23 mouse cellular contexts compared by ENCODE assay signal in genomic region chr4:9750404-9750803, GRCm38 (mm10).
DNase-seq lines count a peak whose midpoint lies in the region; TF ChIP-seq lines count a peak whose summit lies in the region.
"Had no signal": no experiment of that assay in that cellular context is flagged by ENCODE, and none has a peak within 500 bp of the region (broad histone marks: within the 10 kb centered on the region; RNA-seq: fewer than 3 reads in every experiment).

No protein-coding gene starts in this region.

- H3K27ac ChIP-seq in MEL (ENCODE audit: control insufficient read depth, low read depth, low read length): peak overlapping the region; percentile 46; the same call in 1 of the 2 replicates

- H3K4me3 ChIP-seq in MEL (ENCODE audit: control insufficient read depth in 1 of 2, insufficient read depth in 1 of 2, low read depth in 2 of 2, low read length in 2 of 2): no peak overlapping the region

- no peak for TF ChIP-seq POLR2A in MEL (IDR thresholded peaks at IDR 0.05; ENCODE audit: control insufficient read depth in 1 of 2, insufficient read depth in 1 of 2, low read depth in 1 of 2, low read length in 2 of 2, poor library complexity in 1 of 2)

- no peaks in the 10 kb centered on the region for H3K9me3 ChIP-seq in MEL (replicated peaks; ENCODE audit: insufficient read depth, low read length)
- H3K9me3 ChIP-seq: G1E had no signal

- H3K27me3 ChIP-seq in MEL (ENCODE audit: control insufficient read depth in 1 of 2, insufficient read depth in 2 of 2, low read length in 2 of 2): no peaks in the 10 kb centered on the region
- H3K27me3 ChIP-seq: CH12.LX had no signal

- H3K9ac ChIP-seq in MEL (ENCODE audit: control insufficient read depth, low read depth, low read length, poor library complexity, severe bottlenecking): no peak overlapping the region

- H3K79me2 ChIP-seq in MEL (ENCODE audit: control insufficient read depth, insufficient read depth, low read length, poor library complexity): no peaks in the 10 kb centered on the region

- TF ChIP-seq RAD21 in MEL (IDR thresholded peaks at IDR 0.05; ENCODE audit: low read depth, low read length): no peak

- TF ChIP-seq EP300 in MEL (IDR thresholded peaks at IDR 0.05; ENCODE audit: low read depth in 1 of 2, low read length in 2 of 2): no peak

- peak; percentile 84 for DNase-seq in ES-CJ7 (ENCODE audit: low read depth, low spot score)
- no peak for DNase-seq in MEL (ENCODE audit: low read depth, low spot score)
- DNase-seq in R1 (ENCODE audit: low read depth, low spot score): peak; percentile 72
- DNase-seq in ZHBTc4 (ENCODE audit: low read depth, low spot score): peak; percentile 55
- no peak for DNase-seq in left cerebral cortex, postnatal 10 days (ENCODE audit: extremely low spot score in 1 of 2, low spot score in 2 of 2)
- DNase-seq in lung, postnatal 25 days (ENCODE audit: low spot score): no peak
- DNase-seq in spleen, postnatal 36 days (ENCODE audit: low spot score in 2 of 2): no peak
- no peak for DNase-seq in heart, postnatal 4 days
- DNase-seq: adrenal gland, adult 2 months; adrenal gland, adult 8-10 months; adrenal gland, postnatal 10 days; adrenal gland, postnatal 14 days; adrenal gland, postnatal 25 days; adrenal gland, postnatal 36 days; B cell, adult 2 months; cerebellum, adult 11 months; cerebellum, adult 11-12 months; cerebellum, adult 18-20 months; cerebellum, adult 2 months; cerebellum, adult 8-10 months; cerebellum, adult 9-10 months had no signal

- peaks cover 27 to 29% of the 10 kb centered on the region in 2 experiments for H3K4me1 ChIP-seq in MEL (ENCODE audit: control insufficient read depth in 1 of 2, insufficient read depth in 2 of 2, low read length in 2 of 2)

- no peak for TF ChIP-seq CTCF in MEL (IDR thresholded peaks at IDR 0.05 in 2 of 3, conservative IDR thresholded peaks at IDR 0.05 in 1 of 3; ENCODE audit: control insufficient read depth in 1 of 3, insufficient read depth in 1 of 3, low read depth in 2 of 3, low read length in 3 of 3, poor library complexity in 1 of 3, severe bottlenecking in 1 of 3)

- H3K36me3 ChIP-seq in MEL (ENCODE audit: control insufficient read depth in 1 of 2, insufficient read depth in 2 of 2, low read length in 2 of 2): peaks cover 0 to 41% of the 10 kb centered on the region in 2 experiments; a peak in 2 of 4 replicates
- H3K36me3 ChIP-seq: G1E had no signal

- intact Hi-C loops in left cerebral cortex, postnatal 10 days (cut with DNase I): no loop called here

TF ChIP-seq in MEL, 35 proteins besides CTCF, POLR2A, EP300 and RAD21:
- TF ChIP-seq UBTF (IDR thresholded peaks at IDR 0.05; ENCODE audit: borderline replicate concordance, insufficient read depth, low read depth, low read length) (no peak), ETS1 (IDR thresholded peaks at IDR 0.05; ENCODE audit: low read depth, low read length) (no peak), TAL1 (IDR thresholded peaks at IDR 0.05; ENCODE audit: low read length) (no peak), MYC (IDR thresholded peaks at IDR 0.05; ENCODE audit: low read depth, low read length) (no peak), ZKSCAN1 (IDR thresholded peaks at IDR 0.05; ENCODE audit: low read depth, low read length) (no peak), SMC3 (IDR thresholded peaks at IDR 0.05; ENCODE audit: low read depth, low read length) (no peak), USF1 (IDR thresholded peaks at IDR 0.05; ENCODE audit: low read depth, low read length) (no peak), ZC3H11A (IDR thresholded peaks at IDR 0.05; ENCODE audit: low read depth, low read length) (no peak), POLR2AphosphoS2 (IDR thresholded peaks at IDR 0.05; ENCODE audit: low read length) (no peak)

Comparison
In these comparisons a context has a peak if more than half of its experiments do, and no peak if none do; other contexts are left out.
1. DNase-seq: peak in ES-CJ7 (single experiment), R1 (single experiment) and ZHBTc4 (single experiment); none in MEL (single experiment), left cerebral cortex, postnatal 10 days (0 of 2), lung, postnatal 25 days (single experiment), spleen, postnatal 36 days (0 of 2) and heart, postnatal 4 days (single experiment).